Mouse (Mus musculus) right cerebral cortex, postnatal 4 days (tissue): ENCODE data around the gene Tmem128.

Experiments used
- DNase-seq: peaks from one replicate; pipeline ENCODE4 v3.0.0-alpha.2; 2022

The Tmem128 gene

GRCm38 (mm10) chr5:38277936-38278600 is 18.1 kb downstream of the Tmem128 start:
- DNase-seq: no peak

DNA sequence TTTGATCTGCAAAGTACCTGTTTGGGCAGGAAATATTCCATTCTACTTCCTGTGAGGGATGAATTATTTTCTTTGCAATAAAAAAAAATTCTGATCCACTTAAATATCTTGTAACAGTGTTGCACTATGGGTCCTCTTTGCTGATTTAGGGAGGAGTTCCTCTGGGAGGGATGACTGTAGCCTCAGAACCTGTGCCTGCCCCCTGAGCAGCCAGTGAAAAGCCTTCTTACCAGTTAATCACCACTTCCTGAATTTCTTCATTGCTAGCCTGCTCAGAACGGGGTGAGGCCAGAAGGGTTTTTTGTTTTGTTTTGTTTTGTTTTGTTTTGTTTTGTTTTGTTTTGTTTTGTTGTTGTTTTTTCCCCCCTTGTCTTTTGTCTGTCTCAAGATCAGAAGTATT is 20.1 kb downstream of the Tmem128 start:
- no peak for DNase-seq

DNA sequence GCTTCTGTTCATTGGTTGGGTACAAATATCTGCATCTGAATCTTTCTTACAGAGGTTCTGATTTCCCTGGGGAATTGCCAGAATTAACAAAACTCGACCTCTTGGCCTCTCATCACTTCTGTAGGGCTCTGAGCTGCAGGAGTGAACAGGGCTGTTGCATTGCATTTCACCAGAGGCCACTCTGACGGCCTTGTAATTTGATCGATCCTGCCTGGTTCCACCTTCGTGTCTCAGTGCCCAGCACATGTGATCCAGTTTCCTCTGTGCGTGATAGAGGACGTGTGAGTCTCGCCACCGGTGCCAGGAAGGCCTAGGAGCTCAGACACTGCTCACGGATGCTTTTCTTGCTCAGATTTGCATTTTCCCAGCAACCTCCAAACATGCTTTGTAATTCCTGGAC is 25.7 kb downstream of the Tmem128 start:
- no peak for DNase-seq

- DNase-seq: no peak
These were observed 28.5 kb downstream of the Tmem128 start for GRCm38 (mm10) chr5:38288476-38288875.

GRCm38 (mm10) chr5:38301761-38302411 is 41.9 kb downstream of the Tmem128 start:
- DNase-seq: no peak

DNA sequence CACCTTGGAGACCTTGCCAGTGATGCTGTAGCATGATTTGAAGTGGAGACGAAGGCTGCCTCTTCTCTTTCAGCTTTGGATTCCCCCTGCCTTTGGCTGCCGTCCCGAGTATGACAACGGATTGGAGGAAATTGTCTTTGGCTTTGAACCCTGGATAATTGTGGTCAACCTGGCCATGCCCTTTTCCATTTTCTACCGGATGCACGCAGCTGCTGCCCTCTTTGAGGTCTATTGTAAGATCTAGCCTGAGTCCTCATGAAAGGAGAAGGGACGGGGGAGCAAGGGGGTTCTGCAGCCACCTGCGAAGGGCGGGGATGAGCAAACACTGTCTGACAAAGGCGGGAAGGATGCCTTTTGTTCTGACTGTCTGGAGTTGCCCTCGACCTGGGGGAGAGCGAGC is 42.7 kb downstream of the Tmem128 start:
- DNase-seq: no peak

DNA sequence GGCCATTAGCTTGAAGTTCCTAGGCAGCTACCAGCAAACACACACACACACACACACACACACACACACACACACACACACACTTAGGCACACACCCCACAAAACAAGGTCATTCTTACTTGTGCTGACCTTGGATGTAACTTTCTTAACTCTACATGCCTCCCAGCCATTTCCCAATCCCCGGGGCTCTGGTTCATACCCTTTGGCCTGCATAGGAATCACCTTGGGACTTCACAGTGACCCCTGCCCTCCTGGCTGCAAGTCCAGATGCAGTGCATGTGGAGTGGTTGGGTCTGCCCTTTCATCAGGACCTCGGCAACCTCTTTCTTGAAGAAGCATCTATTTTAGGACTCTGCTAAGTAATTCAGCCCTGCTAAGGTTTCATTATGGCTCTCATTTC is 45.3 kb downstream of the Tmem128 start:
- DNase-seq: no peak

- DNase-seq: peak; percentile 98
These were observed 47.5 kb downstream of the Tmem128 start for GRCm38 (mm10) chr5:38307255-38308101.

- DNase-seq: peak; percentile 56
These were observed 48.9 kb downstream of the Tmem128 start for GRCm38 (mm10) chr5:38308873-38309272.

DNA sequence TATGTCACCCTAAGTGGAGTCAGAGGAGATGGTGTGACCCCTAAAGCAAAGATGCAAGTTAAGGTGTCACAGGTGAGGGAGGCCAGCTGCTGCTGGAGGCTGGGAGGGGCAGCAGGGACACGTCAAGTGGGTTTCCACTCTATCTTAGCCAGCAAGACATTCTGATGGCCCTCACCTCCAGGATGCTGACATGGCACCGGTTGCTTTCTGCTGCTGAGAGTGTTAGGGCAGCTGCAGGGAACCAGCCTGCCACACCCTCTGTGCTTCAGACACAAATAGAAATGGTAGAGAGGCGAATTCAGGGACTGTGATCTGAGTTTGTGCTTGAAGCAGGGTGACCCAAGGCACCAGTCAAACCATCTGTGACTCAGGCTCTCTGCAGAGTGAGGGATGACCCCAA is 49.8 kb downstream of the Tmem128 start:
- DNase-seq: no peak
